Mouse (Mus musculus): ENCODE measurements around the gene Arf3.

Arf3 gene

DNA sequence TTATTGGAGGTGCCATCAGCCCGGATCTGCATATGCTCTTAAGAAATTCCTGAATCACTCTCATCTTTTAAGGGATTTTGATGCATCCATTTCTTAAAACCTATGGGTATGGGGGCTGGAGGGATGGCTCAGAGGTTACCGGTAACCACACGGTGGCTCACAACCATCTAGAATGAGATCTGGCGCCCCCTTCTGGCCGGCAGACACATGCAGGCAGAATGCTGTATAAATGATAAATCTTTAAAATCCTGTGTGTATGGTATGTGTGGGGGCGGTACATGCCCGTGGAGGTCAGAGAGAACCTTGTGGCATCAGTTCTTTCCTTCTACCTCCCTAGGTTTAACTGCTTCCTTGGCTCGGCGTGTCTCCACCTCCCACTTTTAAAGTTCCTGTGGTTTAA is 52.6 kb downstream of the Arf3 start:
- peak; percentile 81 for DNase-seq

DNA sequence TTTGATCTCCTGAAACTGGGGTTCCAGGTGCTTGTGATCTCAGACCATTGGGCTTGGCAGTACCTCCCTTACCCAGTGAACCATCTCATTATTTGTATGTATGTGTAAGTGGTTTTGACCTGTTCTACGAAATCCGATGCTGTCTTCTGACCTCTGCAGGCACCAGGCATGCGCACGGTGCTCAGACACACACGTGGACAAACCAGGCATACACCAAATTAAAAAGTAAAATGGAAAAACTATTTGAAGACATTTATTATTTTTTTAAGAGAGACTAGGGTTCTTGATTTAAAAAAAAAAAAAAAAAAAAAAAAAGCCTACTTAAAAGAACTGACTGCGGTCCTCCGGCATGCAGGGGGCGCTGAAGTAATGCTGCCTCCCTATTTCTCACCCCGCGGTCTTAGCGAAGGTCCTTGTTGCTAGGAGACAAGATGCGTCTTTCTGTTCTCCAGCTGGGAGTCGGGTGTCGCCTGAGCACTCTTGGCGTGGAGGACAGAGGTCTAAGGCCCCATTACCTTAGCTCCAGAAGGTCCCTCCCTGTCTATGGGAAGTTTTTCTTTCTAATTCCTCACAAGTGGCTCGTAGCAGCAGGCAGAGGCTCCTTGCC is 55.1 kb downstream of the Arf3 start, which contains the start of gene Ccdc65:
Gene Ccdc65 (plus strand): TSS at position 442 of the 607 bp plus-strand sequence.
- peak; percentile 90 for DNase-seq

DNA sequence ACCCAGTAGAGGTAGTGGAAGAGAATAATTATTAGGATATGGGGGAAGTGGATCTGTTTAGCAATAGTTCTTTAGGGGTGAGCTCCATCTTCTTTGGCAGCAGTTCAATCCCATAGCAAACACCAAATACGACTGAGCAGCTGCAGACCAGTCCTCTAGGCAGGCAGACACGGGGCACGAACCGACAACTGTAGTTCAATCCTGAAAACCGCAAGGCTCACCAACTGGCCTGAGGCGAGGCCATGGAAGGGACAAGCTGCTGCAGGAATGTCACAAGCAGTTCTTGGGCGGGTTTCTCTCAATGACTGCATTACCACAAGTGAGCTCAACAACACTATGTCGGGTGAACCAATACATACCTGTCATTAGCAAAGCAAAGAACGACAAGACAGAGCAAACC is 58.7 kb downstream of the Arf3 start:
- no peak for DNase-seq

- peak; percentile 92 for DNase-seq
These were observed 63.6 kb downstream of the Arf3 start for GRCm38 (mm10) chr15:98699190-98700105.

GRCm38 (mm10) chr15:98696216-98696615 is 66.8 kb downstream of the Arf3 start:
- DNase-seq, result no peak

- no peak for DNase-seq
These were observed 67.3 kb downstream of the Arf3 start for GRCm38 (mm10) chr15:98695726-98696125.

GRCm38 (mm10) chr15:98692171-98692715 is 70.8 kb downstream of the Arf3 start:
- peak; percentile 49 for DNase-seq

GRCm38 (mm10) chr15:98691486-98692147 is 71.4 kb downstream of the Arf3 start:
- DNase-seq, result peak; percentile 81

GRCm38 (mm10) chr15:98689682-98690081 is 73.3 kb downstream of the Arf3 start:
- no peak for DNase-seq

Data from embryo, embryonic 11 days (tissue).